Mouse (Mus musculus): Measurements from ENCODE around the gene Olfr288. TPM values are rescaled to one million over a fixed set of nuclear protein-coding genes. Genes with fewer than 3 reads are reported as not detected.

Gene Olfr288
- polyA plus RNA-seq, 1 experiment: 0.44 TPM

GRCm38 (mm10) chr15:98140809-98141208, 54.5 kb downstream of the Olfr288 start:
- no peak overlapping the region for H3K4me3 ChIP-seq (replicated peaks; ENCODE audit: insufficient read depth, low read depth, low read length)
- no peak for DNase-seq
- no peaks in the 10 kb centered on the region for H3K27me3 ChIP-seq (ENCODE audit: control insufficient read depth, insufficient read depth, low read length)
- TF ChIP-seq CTCF (IDR thresholded peaks at IDR 0.05; ENCODE audit: borderline replicate concordance, insufficient read depth, low read depth, low read length) (no peak), POLR2A (IDR thresholded peaks at IDR 0.05; ENCODE audit: borderline replicate concordance, insufficient read depth, low read length) (no peak)
- H3K27ac ChIP-seq (ENCODE audit: insufficient read depth, low read length): no peak overlapping the region
- 94% methylated on average over 5 of the region's 5 CpGs for WGBS
- H3K4me1 ChIP-seq (ENCODE audit: control insufficient read depth, insufficient read depth, low read length): peaks cover 4% of the 10 kb centered on the region; the same call in 1 of the 2 replicates

- Histone ChIP-seq H3K27ac (ENCODE audit: insufficient read depth, low read length) (no peak overlapping the region), H3K4me3 (replicated peaks; ENCODE audit: insufficient read depth, low read depth, low read length) (no peak overlapping the region), H3K4me1 (ENCODE audit: control insufficient read depth, insufficient read depth, low read length) (0 out of 2 replicates have a peak, but pooled peaks cover 2% of the 10 kb centered on the region), H3K27me3 (ENCODE audit: control insufficient read depth, insufficient read depth, low read length) (no peaks in the 10 kb centered on the region)
- TF ChIP-seq POLR2A (IDR thresholded peaks at IDR 0.05; ENCODE audit: borderline replicate concordance, insufficient read depth, low read length): no peak
- no peak for TF ChIP-seq CTCF (IDR thresholded peaks at IDR 0.05; ENCODE audit: borderline replicate concordance, insufficient read depth, low read depth, low read length)
- WGBS: 84% methylated on average over 7 of the region's 7 CpGs
- no peak for DNase-seq
These were observed 55.6 kb downstream of the Olfr288 start for GRCm38 (mm10) chr15:98139763-98140162.

- no peak for TF ChIP-seq POLR2A (IDR thresholded peaks at IDR 0.05; ENCODE audit: borderline replicate concordance, insufficient read depth, low read length)
- TF ChIP-seq CTCF (IDR thresholded peaks at IDR 0.05; ENCODE audit: borderline replicate concordance, insufficient read depth, low read depth, low read length): no peak
- H3K4me1 ChIP-seq (ENCODE audit: control insufficient read depth, insufficient read depth, low read length): 0 out of 2 replicates have a peak, but pooled peaks cover 4% of the 10 kb centered on the region
- no peaks in the 10 kb centered on the region for H3K27me3 ChIP-seq (ENCODE audit: control insufficient read depth, insufficient read depth, low read length)
- no peak for DNase-seq
- 81% methylated on average over 9 of the region's 9 CpGs for WGBS
- no peak overlapping the region for H3K27ac ChIP-seq (ENCODE audit: insufficient read depth, low read length)
- no peak overlapping the region for H3K4me3 ChIP-seq (replicated peaks; ENCODE audit: insufficient read depth, low read depth, low read length)
These were observed 58.5 kb downstream of the Olfr288 start for GRCm38 (mm10) chr15:98136871-98137270.

Other genes starting within 250 kb of the Olfr288 start
- gene Tmem106c, start 231.3 kb downstream of the Olfr288 start, polyA plus RNA-seq (2012; rRNA removed): 74.1 and 74.5 TPM in 2 replicates
- gene Col2a1, start 190.8 kb downstream of the Olfr288 start, polyA plus RNA-seq (2012; rRNA removed): 2.2 and 2.4 TPM in 2 replicates
- 471 and 489 TPM in 2 replicates for gene Pfkm, start 103.0 kb downstream of the Olfr288 start, polyA plus RNA-seq (2012; rRNA removed)
- gene Senp1, start 101.8 kb downstream of the Olfr288 start, polyA plus RNA-seq (2012; rRNA removed): 14.7 and 16.8 TPM in 2 replicates
- gene Asb8, start 29.9 kb downstream of the Olfr288 start, polyA plus RNA-seq (2012; rRNA removed): 83.6 and 88.3 TPM in 2 replicates
- gene Ccdc184, start 28.4 kb downstream of the Olfr288 start, polyA plus RNA-seq (2012; rRNA removed): 24.3 and 30.9 TPM in 2 replicates
- not detected in 2 replicates for gene Gm44579, start 25.4 kb upstream of the Olfr288 start, polyA plus RNA-seq (2012; rRNA removed)
- 15.4 and 18.5 TPM in 2 replicates for gene Olfr287, start 25.5 kb upstream of the Olfr288 start, polyA plus RNA-seq (2012; rRNA removed)
- not detected in 2 replicates for gene Olfr286, start 38.9 kb upstream of the Olfr288 start, polyA plus RNA-seq (2012; rRNA removed)
- gene H1fnt, start 61.8 kb upstream of the Olfr288 start, polyA plus RNA-seq (2012; rRNA removed): not detected in 2 replicates
- gene Zfp641, start 100.6 kb upstream of the Olfr288 start, polyA plus RNA-seq (2012; rRNA removed): 10.1 and 11.0 TPM in 2 replicates
- not detected in 2 replicates for gene Olfr285, start 121.8 kb upstream of the Olfr288 start, polyA plus RNA-seq (2012; rRNA removed)
- gene Olfr284, start 145.4 kb upstream of the Olfr288 start, polyA plus RNA-seq (2012; rRNA removed): not detected in 2 replicates
- gene Olfr283, start 185.4 kb upstream of the Olfr288 start, polyA plus RNA-seq (2012; rRNA removed): not detected in 2 replicates
- not detected in 2 replicates for gene Olfr282, start 235.7 kb upstream of the Olfr288 start, polyA plus RNA-seq (2012; rRNA removed)

Measured in cerebellum, adult 2 months (tissue).